Mouse (Mus musculus): ENCODE measurements around the gene Btg3.

Btg3 gene

GRCm38 (mm10) chr16:78346662-78347327 lies 30.2 kb downstream of the Btg3 start:
- no peak for DNase-seq (ENCODE audit: low read depth, low spot score)

DNA sequence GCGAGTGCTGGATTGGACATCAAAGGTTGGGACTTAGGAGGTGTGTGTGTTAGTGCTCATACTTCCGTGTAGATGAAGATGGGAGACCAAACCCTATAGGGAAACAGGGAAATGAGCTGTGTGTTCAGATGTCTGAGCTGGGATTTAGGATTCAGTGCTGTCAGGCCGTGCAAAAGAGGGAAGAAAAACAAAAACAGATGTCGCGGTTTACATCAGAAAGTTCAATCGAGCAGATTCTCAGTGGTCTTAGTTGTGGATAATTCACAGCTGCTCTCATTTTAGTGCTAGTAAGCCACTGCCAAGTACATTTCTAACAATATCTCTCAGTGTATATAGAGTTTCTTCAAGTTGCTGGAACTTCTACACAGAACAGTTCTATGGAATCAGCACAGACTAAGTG lies 33.2 kb downstream of the Btg3 start:
- no peak for DNase-seq (ENCODE audit: low read depth, low spot score)

DNA sequence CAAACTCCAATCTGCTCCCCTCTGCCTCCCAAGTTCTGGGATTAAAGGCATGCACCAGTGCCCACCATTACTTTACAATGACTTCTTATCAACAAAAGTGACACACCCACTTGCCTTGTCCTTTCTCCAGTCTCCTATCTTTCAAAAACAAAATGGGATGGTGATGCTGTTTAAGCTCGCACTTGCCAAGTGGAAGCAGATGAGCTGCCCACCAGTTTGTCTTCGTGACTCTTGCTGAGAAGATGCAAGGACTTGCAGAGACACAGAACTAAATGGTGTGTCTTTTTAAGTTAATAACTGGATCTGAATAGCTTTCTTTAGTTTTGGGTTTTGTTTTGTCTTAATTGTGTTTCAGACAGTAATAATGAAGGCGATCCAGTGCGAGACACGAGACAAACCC lies 34.2 kb downstream of the Btg3 start:
- DNase-seq (ENCODE audit: low read depth, low spot score), result no peak

DNA sequence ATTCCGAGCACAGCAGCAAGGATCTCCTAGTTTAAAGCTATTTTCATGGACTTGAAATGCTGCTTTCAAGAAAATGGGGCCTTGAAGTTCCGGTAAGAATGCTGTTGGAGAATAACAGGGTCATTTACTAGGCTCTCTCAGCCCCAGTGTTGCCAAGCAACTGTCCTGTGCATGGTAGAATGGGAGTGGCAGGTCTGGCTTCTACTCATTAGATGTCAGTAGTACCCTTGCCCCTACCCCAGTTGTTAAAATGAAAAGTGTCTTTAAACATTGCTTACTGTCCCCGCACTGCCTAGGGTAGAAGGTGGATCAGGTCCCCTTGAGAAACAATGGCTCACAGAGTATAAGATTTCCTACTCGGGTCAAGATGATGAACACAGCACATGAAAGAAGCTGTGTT lies 35.6 kb downstream of the Btg3 start:
- DNase-seq (ENCODE audit: low read depth, low spot score), result no peak

DNA sequence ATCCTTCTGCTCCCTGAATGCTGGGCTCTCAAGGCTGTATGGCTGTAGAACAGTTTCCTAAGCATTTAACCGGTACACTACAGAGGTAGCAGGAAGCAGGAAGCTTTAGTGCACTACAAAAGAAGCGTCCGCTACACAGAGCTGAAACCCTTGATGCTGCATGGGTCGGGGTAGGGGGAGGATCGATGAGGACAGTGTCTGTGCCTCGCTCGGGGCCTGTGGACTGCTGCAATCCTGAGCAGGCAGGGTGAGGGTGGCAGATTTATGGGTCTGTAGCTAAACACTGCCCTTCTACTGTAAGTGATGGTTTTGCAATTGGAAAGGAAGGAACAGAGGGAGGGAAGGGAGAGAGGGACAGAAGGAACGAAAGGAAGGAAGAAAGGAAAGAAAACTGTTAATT lies 39.8 kb downstream of the Btg3 start:
- no peak for DNase-seq (ENCODE audit: low read depth, low spot score)

DNA sequence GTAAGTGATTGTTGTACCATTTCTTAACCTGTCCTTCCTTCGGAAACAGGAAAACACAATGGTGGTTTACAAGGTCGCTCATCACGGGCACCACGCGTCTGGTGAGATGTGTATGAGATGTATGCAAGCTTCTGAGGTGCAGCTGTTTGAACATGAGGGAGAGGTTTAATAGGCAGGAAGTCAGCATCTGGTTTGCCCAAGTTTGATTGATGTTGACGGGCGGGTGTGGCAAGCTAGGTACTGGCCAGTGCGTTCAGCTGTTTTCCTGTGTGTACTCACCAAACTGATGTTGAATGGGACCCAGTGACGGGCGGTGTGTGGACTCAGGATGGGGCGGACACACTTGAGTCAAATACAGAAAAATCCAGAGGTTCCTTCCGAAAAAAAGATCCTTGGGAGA lies 49.0 kb downstream of the Btg3 start:
- no peak for DNase-seq (ENCODE audit: low read depth, low spot score)

DNA sequence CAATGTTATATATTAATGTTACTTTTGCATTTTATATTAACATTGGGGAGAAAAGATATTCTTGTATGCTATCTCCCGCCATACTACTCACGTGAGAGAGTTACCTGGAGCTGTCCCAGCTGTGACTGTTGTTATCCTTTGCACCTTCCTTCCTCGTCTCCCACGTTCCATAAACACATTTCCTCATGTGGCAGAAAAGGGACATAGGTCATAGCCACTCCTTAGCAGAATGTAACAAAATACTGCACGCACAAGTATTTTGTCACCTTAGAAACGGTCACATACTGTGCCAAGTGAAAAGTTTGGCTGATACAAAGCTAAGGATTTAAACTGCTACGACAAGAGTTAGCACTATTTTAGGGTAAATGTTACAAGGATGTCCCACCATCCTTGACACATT lies 49.4 kb downstream of the Btg3 start:
- no peak for DNase-seq (ENCODE audit: low read depth, low spot score)

DNA sequence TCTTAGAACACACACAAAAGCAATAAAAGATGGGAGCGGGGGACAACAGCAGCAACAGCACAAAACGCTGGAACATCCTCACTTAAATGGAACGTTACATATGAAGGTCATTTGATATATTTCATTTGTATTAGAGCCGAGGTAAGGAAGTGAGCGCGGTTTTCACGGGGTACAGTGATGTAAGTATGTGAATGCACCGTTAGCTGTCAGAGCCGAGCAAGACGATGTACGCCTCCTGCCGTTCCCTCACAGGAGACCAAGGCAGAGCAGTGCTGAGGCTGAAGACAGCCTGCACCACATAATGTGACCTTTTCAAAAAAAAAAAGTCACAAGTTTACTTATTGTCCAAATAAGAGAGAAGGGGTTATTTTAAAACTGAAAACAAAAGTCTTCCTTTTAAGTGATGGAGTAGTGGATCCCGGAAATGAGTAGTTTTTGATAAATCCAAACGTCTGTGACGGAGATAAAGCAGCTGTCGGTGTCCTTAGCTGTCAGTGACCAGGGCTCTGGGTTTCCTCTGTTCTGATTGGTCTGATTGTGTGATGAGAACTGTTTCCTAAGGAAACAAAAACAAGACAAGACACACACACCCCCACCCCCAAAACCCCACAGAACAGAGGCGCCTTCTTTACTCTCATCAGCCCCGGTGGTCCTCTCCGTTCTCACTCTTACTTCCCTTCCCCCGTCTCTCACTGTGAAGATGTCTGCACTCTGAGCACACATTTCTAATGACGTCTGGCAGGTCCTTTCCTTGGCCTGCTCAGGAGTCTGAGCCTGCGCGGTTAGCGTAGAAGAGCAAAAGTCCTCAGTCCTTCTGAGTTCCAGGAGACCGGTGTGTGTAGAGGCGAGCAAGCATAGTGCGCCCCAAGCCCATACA lies 50.8 kb downstream of the Btg3 start:
- DNase-seq (ENCODE audit: low read depth, low spot score), result no peak

DNA sequence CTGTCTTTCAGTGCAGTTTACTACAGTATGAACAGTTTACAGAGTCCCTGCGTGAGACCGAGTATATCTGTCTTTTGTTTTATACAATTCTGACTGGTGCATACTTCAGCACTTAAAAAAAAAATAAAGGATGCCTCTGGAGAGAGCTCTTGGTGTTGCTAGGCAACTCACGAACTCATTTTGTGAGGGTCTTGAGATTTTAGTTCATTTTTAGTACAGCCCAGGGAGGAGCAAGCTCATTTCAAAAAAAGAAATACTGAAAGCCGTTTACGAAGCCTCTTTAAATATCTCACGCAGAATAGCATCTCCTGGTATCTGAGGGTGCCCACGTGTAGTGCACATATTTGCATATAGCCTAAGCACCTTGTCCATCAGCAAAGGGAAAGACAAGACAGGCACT lies 54.9 kb downstream of the Btg3 start:
- no peak for DNase-seq (ENCODE audit: low read depth, low spot score)

DNA sequence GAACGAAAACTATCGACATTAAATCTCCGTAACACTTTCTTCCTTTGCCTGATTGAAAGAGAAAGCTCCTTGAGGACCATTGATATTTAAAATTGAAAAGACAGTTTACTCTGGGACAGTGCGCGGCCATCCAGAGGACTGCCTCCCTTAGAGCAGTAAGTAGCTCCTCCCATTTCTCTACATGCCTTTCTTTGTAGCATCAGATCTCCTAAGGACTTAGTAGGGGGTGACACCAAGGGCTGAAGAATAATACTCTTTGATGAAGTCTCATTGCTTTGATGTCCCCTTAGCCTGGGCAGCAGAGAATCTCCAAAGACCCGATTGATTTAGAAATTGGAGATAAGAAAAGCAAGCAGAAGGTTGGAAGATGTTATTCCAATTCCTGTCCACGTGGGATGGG lies 55.4 kb downstream of the Btg3 start:
- DNase-seq (ENCODE audit: low read depth, low spot score), result no peak

DNA sequence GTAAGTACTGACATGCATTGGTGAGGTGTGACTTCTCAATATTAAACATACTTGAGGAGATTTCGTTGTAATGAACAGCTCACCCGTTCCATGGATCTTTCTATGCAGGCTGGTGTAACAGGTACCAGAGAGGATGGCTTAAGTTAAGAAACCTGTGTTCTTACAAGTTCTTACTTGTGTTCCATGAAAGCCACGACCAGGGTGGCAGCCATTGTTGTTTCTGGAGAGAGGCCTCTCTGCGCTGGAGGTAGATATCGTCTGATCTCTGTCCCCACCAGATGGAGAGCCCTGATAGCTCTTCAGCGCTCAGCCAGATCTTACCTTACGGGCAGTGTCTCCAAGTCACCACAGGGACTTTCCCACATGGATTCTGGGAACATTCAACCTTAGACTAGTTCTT lies 57.3 kb downstream of the Btg3 start:
- DNase-seq (ENCODE audit: low read depth, low spot score), result no peak

DNA sequence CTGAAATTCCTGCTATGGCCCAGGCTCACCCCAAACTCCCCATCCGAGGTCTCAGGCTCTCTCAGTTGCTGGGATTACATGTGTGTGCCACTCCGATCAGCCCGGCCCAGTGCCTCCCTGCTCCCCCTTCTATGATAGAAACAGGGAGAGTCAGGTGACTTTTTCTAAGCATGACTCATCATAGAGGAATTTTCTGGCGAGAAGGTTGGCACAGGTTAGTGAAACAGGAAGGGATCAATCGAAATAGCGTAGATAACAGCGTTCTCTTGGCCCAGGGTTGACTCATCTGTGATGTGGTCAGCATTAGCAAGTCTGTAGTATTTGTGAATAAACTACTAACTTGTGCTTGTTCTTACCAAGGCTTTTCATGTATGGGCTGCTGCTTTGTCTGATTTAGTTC lies 59.0 kb downstream of the Btg3 start:
- no peak for DNase-seq (ENCODE audit: low read depth, low spot score)

DNA sequence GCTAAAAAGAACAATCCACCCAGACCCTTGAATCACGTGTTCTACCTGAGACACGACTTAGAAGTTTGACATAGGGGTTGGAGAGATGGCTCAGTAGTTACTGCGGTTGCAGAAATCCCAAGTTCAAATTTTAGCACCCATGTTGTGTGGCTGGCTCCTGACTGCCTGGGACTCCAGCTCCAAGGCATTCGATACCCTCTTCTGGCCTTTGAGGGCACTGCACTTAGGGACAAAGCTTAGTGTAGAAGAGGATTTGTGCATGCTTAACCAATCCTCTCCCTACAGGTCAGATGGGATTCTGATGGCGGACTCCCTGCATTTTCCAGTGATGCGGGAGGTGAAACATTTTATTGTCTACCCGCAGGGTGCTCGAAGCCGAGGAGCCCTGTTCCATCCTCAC lies 60.1 kb downstream of the Btg3 start:
- DNase-seq (ENCODE audit: low read depth, low spot score), result peak; percentile 75

- DNase-seq (ENCODE audit: low read depth, low spot score), result no peak
These were observed 63.0 kb downstream of the Btg3 start for GRCm38 (mm10) chr16:78314026-78314425.

DNA sequence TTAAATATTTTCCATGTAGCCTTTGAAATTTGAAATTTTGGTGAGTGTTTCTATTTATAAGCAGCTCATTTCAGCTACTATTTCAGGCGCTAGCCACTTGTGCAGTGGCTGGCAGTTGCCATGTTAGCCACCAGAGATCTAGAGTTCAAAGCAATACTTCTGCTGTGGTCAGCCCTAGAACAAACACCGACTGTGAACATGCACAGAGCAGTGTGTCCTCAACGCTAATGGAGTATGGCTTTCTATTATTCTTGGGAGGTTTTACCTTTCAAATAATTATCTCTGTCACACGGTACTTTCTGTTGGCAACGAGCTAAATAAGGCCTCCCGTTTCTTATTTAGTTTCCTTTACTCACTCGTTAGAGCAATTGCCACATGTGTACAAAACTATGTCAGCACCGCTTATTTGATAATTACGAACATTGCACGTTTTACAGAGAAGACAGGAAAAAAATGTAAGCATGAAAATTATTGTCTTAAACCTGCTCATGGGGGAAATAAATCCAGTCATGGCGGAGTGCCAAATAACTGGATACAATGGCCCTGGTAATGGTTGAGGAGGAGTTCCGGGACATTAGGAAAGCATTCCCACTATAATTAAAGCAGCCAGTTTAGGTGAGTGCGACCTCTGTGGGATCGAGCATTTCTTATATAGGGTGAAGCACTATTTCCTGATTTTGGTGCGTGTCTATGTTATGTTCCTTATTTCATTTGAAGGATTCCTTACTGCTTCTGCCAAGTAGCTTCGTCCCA lies 63.7 kb downstream of the Btg3 start:
- no peak for DNase-seq (ENCODE audit: low read depth, low spot score)

GRCm38 (mm10) chr16:78309258-78309657 lies 67.7 kb downstream of the Btg3 start:
- no peak for DNase-seq (ENCODE audit: low read depth, low spot score)

DNA sequence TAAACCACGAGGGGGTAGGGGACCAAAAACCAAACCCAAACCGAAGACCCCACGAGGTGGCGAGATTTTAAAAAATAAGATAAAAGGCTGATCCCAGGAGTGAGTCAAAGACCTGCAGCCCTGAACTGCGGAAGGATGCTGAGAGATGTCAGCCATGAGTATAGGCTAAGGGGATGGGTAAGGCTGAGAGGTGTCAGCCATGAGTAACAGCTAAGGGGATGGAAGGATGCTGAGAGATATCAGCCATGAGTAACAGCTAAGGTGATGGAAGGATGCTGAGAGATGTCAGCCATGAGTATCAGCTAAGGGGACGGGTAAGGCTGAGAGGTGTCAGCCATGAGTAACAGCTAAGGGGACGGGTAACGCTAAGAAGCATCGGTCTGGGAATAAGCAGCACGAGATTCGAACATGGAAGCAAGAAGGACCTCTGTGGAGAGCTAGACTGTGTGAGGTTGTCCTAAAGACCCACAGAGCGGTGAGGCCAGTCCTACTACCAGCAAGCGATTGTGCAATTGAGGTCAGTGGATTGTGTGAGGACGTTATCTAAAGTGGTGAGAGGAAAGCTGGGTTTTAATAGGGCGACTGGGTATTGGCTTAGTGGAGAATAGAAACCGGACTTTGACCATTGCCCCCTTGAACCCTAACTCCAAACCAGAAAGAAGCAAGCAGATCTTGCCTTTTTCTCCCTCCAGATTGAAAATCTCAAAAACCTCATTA lies 69.4 kb downstream of the Btg3 start:
- DNase-seq (ENCODE audit: low read depth, low spot score), result no peak

DNA sequence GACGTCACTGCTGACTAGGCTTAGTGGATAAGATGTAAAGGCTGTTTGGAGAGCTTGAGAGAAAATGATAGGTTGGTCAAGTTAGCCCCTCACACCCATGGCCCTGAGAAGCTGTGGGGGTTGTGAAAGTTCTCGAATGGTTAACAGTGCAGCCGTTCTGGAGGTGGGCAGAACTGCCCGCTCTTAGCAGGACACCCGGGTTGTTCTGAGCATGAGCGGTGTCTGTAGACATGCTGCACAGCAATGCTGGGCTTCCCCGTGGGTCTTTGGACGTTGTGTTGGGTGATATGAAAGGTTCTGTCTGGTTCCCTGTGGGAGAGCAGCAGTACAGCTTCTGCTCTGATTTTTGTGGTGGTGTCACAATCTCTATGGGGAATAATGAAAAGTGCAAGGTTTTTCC lies 70.4 kb downstream of the Btg3 start:
- DNase-seq (ENCODE audit: low read depth, low spot score), result no peak

DNA sequence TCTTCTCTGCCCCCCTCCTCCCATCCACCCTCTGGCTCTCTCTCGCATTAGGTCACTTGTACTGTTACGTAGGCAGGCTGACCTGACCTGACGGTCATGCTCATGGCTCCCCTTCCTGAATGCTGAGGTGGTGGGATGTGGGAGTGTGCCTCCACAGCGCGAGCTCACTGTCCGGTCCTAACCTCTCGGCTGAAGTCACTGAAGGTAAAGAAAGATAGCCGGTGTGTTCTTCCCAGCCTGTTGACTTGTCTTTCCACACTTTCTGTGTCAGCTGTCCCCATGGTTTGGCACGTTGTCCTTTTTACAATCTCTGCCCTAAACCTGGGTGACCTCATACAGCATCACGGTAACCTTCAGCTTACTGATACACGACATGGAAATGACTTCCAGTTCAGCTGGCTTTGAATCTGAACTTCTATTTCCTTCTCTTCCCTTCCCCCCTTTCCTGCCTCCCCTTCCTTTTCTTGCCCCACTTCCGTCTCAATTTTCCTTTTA lies 71.3 kb downstream of the Btg3 start:
- no peak for DNase-seq (ENCODE audit: low read depth, low spot score)

DNA sequence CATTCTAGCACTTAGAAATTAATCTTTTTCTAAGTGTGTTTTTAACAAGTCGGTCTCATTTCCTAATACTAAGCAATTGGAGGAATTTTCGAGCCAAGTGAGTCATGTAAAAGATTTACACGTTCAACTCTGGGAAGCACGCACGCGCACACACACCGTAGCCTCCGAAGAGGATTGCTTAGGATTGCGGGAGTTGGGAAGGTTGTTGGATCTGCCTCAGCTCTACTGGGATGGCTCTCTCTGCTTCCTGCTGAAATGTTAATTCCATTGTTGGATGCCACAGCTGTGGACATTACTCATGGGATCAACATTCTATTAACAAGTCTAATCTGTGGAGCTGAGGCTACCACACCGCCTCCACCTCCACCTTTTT lies 74.3 kb downstream of the Btg3 start:
- DNase-seq (ENCODE audit: low read depth, low spot score), result peak; percentile 57

- DNase-seq (ENCODE audit: low read depth, low spot score), result peak; percentile 17
These were observed 74.9 kb downstream of the Btg3 start for GRCm38 (mm10) chr16:78301831-78302677.

All from ES-CJ7 (cell line).